Mouse (Mus musculus) kidney, embryonic 16.5 days (tissue): ENCODE measurements around the gene Armh3. TPM values are rescaled to one million over a fixed set of nuclear protein-coding genes. Genes with fewer than 3 reads are reported as not detected.

Experiments used
- ATAC-seq: fragments of 200-750 bp; cut with Nextera tagmentation; 2 replicates; pipeline ENCODE4 v1.8.0; 2017; ENCODE audit warnings: moderate TSS enrichment; ENCODE audit not compliant: low FRiP score, low TSS enrichment
- H3K27ac ChIP-seq: fragments of 300-500 bp; sonication (generic); 2 replicates; pipeline ENCODE4 v1.5.1; 2014; ENCODE audit warnings: low read length
- H3K27me3 ChIP-seq: fragments of 300-500 bp; sonication (generic); 2 replicates; pipeline ENCODE4 v1.6.1; 2014; ENCODE audit warnings: low read length, control low read depth, mixed read lengths; ENCODE audit not compliant: insufficient read depth
- H3K36me3 ChIP-seq: fragments of 300-500 bp; sonication (generic); 2 replicates; pipeline ENCODE4 v1.6.1; 2014; ENCODE audit warnings: low read length, control low read depth, mixed read lengths; ENCODE audit not compliant: insufficient read depth
- H3K4me1 ChIP-seq: fragments of 300-500 bp; sonication (generic); 2 replicates; pipeline ENCODE4 v1.6.1; 2014; ENCODE audit warnings: low read length, control low read depth, mixed read lengths; ENCODE audit not compliant: insufficient read depth
- H3K4me2 ChIP-seq: fragments of 300-500 bp; sonication (generic); replicated peaks from 2 replicates; pipeline ENCODE4 v1.6.1; 2014; ENCODE audit warnings: low read depth, low read length
- H3K4me3 ChIP-seq: fragments of 300-500 bp; sonication (generic); 2 replicates; pipeline ENCODE4 v1.5.1; 2014; ENCODE audit warnings: mild to moderate bottlenecking, low read length
- H3K9ac ChIP-seq: fragments of 300-500 bp; sonication (generic); replicated peaks from 2 replicates; pipeline ENCODE4 v1.6.1; 2014; ENCODE audit warnings: low read length
- H3K9me3 ChIP-seq: fragments of 300-500 bp; sonication (generic); 2 replicates; pipeline ENCODE4 v1.6.1; 2016; ENCODE audit warnings: low read length, control low read depth
- WGBS: fragments of 180-500 bp; shearing (Covaris S2); extraction: QIAGEN DNeasy Blood & Tissue Kit; methylation state at CpG from one replicate; pipeline ENCODE4 v1.1.7; 2014; 5-methylcytosine and 5-hydroxymethylcytosine counted together
- polyA plus RNA-seq: library from polyadenylated mRNA; unstranded; fragments of >200 nt; fragmentation: Nextera tagmentation; extraction: Ambion mirVana; gene quantifications from 2 replicates; pipeline ENCODE4 v1.2.1, GENCODE M21; 2015

Gene Armh3
- polyA plus RNA-seq, 1 experiment from 2014 or later: 20.9 TPM

GRCm38 (mm10) chr19:45789365-45789764 lies 208.9 kb downstream of the Armh3 start:
- no peak overlapping the region for H3K4me2 ChIP-seq
- 12% methylated on average over 7 of the region's 7 CpGs for WGBS
- H3K36me3 ChIP-seq: no peaks in the 10 kb centered on the region
- ATAC-seq: peak; percentile 78
- peaks cover 6% of the 10 kb centered on the region; the same call in 1 of the 2 replicates for H3K4me1 ChIP-seq
- peak overlapping the region; percentile 61; the same call in 1 of the 2 replicates for H3K27ac ChIP-seq
- H3K9me3 ChIP-seq: no peaks in the 10 kb centered on the region
- H3K4me3 ChIP-seq: no peak overlapping the region
- H3K9ac ChIP-seq: no peak overlapping the region
- H3K27me3 ChIP-seq: no peaks in the 10 kb centered on the region

- peaks cover 11% of the 10 kb centered on the region; the same call in 1 of the 2 replicates for H3K4me1 ChIP-seq
- H3K4me2 ChIP-seq: no peak overlapping the region
- WGBS: 77% methylated on average over 4 of the region's 4 CpGs
- H3K4me3 ChIP-seq: no peak overlapping the region
- H3K9ac ChIP-seq: no peak overlapping the region
- H3K27me3 ChIP-seq: no peaks in the 10 kb centered on the region
- no peaks in the 10 kb centered on the region for H3K9me3 ChIP-seq
- H3K36me3 ChIP-seq: no peaks in the 10 kb centered on the region
- ATAC-seq: no peak
- H3K27ac ChIP-seq: no peak overlapping the region
Measured at GRCm38 (mm10) chr19:45788337-45788736, 210.0 kb downstream of the Armh3 start.

- WGBS: 61% methylated on average over 3 of the region's 3 CpGs
- ATAC-seq: no peak
- Histone ChIP-seq H3K4me1 (peaks cover 11% of the 10 kb centered on the region; the same call in 1 of the 2 replicates), H3K9ac (no peak overlapping the region), H3K36me3 (no peaks in the 10 kb centered on the region), H3K27me3 (no peaks in the 10 kb centered on the region), H3K4me3 (no peak overlapping the region), H3K9me3 (no peaks in the 10 kb centered on the region), H3K27ac (no peak overlapping the region), H3K4me2 (no peak overlapping the region)
Measured at GRCm38 (mm10) chr19:45787450-45787849, 210.8 kb downstream of the Armh3 start.

GRCm38 (mm10) chr19:45785470-45785869 lies 212.8 kb downstream of the Armh3 start:
- H3K9me3 ChIP-seq: no peaks in the 10 kb centered on the region
- H3K4me1 ChIP-seq: peaks cover 26% of the 10 kb centered on the region
- no peak overlapping the region for H3K4me2 ChIP-seq
- no peak overlapping the region for H3K27ac ChIP-seq
- WGBS: 32% methylated on average over 3 of the region's 3 CpGs
- H3K9ac ChIP-seq: no peak overlapping the region
- no peaks in the 10 kb centered on the region for H3K36me3 ChIP-seq
- no peak for ATAC-seq
- H3K4me3 ChIP-seq: no peak overlapping the region
- H3K27me3 ChIP-seq: no peaks in the 10 kb centered on the region

- peak overlapping the region; percentile 97 for H3K4me3 ChIP-seq
- peak overlapping the region; percentile 72 for H3K9ac ChIP-seq
- H3K27me3 ChIP-seq: no peaks in the 10 kb centered on the region
- no peaks in the 10 kb centered on the region for H3K9me3 ChIP-seq
- H3K4me2 ChIP-seq: peak overlapping the region; percentile 76
- peaks cover 22% of the 10 kb centered on the region for H3K4me1 ChIP-seq
- H3K27ac ChIP-seq: peak overlapping the region; percentile 85
- no peak for ATAC-seq
- 0 out of 2 replicates have a peak, but pooled peaks cover 2% of the 10 kb centered on the region for H3K36me3 ChIP-seq
- WGBS: 29% methylated on average over 17 of the region's 17 CpGs
Measured at GRCm38 (mm10) chr19:45783933-45784576, 214.2 kb downstream of the Armh3 start.

- WGBS: under 1% methylated on average over 63 of the region's 71 CpGs
- Histone ChIP-seq H3K4me2 (peak within 1 kb of the TSS; percentile 76), H3K36me3 (peaks cover 3% of the 10 kb centered on the region), H3K9me3 (no peaks in the 10 kb centered on the region), H3K27me3 (no peaks in the 10 kb centered on the region), H3K4me3 (peak within 1 kb of the TSS; percentile 97), H3K27ac (peak within 1 kb of the TSS; percentile 97), H3K9ac (peak within 1 kb of the TSS; percentile 98), H3K4me1 (peaks cover 21% of the 10 kb centered on the region)
- peak; percentile 98 for ATAC-seq
Measured at GRCm38 (mm10) chr19:45783181-45783932, 214.9 kb downstream of the Armh3 start, which contains the start of gene Mgea5. TSS of gene Mgea5 (minus strand) at chr19:45783837.

- peak; percentile 72 for ATAC-seq
- Histone ChIP-seq H3K27me3 (no peaks in the 10 kb centered on the region), H3K4me1 (peaks cover 21% of the 10 kb centered on the region), H3K36me3 (peaks cover 12% of the 10 kb centered on the region), H3K4me2 (peak overlapping the region; percentile 72), H3K4me3 (peak overlapping the region; percentile 97), H3K27ac (peak overlapping the region; percentile 97), H3K9me3 (no peaks in the 10 kb centered on the region), H3K9ac (peak overlapping the region; percentile 98)
- WGBS: under 1% methylated on average over 36 of the region's 36 CpGs
Measured at GRCm38 (mm10) chr19:45782315-45783001, 215.8 kb downstream of the Armh3 start.

- WGBS: 52% methylated on average over 8 of the region's 8 CpGs
- no peak overlapping the region for H3K9ac ChIP-seq
Measured at GRCm38 (mm10) chr19:45781676-45782075, 216.6 kb downstream of the Armh3 start.

GRCm38 (mm10) chr19:45780350-45780915 lies 217.9 kb downstream of the Armh3 start:
- Histone ChIP-seq H3K36me3 (peaks cover 28% of the 10 kb centered on the region), H3K9me3 (no peaks in the 10 kb centered on the region), H3K4me2 (peak overlapping the region; percentile 72; the same call in 1 of the 2 replicates), H3K4me3 (no peak overlapping the region), H3K27ac (no peak overlapping the region), H3K27me3 (no peaks in the 10 kb centered on the region), H3K9ac (peak overlapping the region; percentile 29; the same call in 1 of the 2 replicates), H3K4me1 (peaks cover 21% of the 10 kb centered on the region)
- WGBS: 86% methylated on average over 13 of the region's 13 CpGs
- ATAC-seq: no peak

More at GRCm38 (mm10) chr19:45781676-45782075, 216.6 kb downstream of the Armh3 start:
- H3K4me2 ChIP-seq: peak overlapping the region; percentile 72
- ATAC-seq: no peak
- peaks cover 21% of the 10 kb centered on the region for H3K4me1 ChIP-seq
- peaks cover 18% of the 10 kb centered on the region for H3K36me3 ChIP-seq
- no peak overlapping the region for H3K27ac ChIP-seq
- no peaks in the 10 kb centered on the region for H3K9me3 ChIP-seq
- H3K4me3 ChIP-seq: peak overlapping the region; percentile 97
- no peaks in the 10 kb centered on the region for H3K27me3 ChIP-seq
